Mouse (Mus musculus) retina, postnatal 1 day (tissue): Measurements from ENCODE around the gene Cmip.

Experiments used
- DNase-seq: peaks from one replicate; pipeline ENCODE4 v3.0.0-alpha.2; 2012

Cmip gene

DNA sequence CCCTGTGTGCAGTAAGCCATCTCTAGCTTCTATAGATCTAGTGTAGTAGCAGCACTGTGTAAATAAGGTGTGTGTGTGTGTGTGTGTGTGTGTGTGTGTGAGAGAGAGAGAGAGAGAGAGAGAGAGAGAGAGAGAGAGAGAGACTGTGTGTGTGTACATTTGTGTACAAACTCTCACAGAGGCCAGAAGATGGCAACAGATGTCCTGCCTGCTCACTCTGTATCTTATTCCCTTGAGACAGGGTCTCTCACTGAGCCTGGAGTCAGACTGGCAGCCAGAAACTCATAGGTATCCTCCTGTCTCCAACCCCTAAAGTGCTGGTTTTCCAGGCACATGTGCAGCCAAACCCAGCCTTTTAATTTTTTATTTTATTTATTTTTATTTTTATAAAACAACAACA, 221.2 kb downstream of the Cmip start:
- no peak for DNase-seq

- no peak for DNase-seq
Observed at GRCm38 (mm10) chr8:117479996-117480395, 223.1 kb downstream of the Cmip start.

DNA sequence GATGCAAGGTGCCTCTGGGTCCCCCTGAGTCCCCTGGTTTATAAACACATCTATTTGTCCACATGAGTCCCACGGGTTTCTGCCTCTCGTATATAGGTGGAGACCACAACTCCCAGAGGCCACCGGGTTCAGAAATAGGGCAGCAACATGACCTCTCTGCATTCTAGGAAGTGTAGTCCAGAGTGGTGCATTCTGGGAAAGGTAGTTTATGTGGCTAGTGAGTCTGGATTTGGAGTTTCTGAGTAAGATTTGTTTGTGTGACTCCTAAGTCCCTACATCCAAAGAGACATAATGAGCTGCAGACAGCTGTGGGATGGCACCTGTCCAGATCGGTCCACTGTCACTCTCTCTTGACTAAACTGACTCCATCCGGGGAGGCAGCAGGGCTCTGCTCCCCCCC, 223.7 kb downstream of the Cmip start:
- DNase-seq = peak; percentile 67

DNA sequence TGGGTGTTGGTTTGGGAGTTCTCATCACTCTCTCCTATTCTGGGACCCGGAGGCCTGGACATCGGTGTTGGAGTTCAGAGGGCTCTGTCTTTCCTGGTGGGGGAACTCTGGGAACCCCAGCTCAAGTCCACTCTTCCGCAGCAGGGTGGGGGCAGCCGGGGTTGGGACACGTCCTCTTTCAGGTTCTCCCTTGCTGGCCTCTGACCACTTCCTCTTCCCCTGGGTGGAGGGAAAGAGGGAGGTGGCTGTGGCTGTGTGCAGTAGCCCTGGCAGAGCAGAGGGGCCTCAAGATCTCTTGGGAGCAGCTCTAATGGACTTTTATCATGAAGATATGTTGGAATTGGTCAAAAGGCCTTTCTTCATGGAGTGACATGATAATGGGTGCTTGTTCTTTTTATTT, 225.0 kb downstream of the Cmip start:
- no peak for DNase-seq

DNA sequence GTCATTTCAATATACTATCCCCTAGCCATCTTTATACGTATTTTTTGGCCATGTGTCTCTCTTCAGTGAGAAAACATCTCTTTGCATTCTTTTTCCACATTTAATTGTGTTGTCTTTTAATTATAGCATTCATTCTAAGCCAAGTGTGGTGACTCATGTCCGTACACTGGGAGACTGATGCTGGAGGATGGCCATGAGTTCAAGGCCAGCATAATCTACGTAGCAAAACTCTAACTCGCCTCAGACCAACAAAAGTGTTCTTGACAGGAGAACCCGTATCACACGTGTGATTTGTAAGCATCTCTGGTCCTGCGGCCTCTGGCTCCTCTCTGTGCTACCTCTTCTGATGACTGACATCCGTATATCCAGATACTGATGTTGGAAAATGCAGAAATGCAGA, 227.9 kb downstream of the Cmip start:
- DNase-seq = no peak

DNA sequence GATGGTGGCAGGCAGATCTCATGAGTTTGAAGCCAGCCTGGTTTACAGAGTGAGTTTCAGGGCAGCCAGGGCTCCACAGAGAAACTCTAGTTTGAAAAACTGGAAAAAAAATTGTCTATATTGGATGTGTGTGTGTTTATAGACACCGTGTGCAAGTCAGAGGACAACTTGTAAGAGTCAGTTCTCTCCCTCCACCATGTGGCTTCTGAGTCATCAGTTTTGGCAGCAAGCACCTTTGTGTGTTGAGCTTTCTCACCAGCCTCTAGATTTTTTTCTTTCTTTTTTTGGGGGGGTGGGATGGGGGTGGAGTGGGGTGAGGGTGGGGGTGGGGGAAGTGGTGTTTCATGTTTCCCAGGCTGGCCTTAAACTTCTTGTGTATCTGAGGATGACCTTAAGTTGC, 228.5 kb downstream of the Cmip start:
- no peak for DNase-seq

- DNase-seq = no peak
Observed at GRCm38 (mm10) chr8:117488246-117489005, 231.6 kb downstream of the Cmip start.

GRCm38 (mm10) chr8:117493543-117493942, 236.7 kb downstream of the Cmip start:
- no peak for DNase-seq

DNA sequence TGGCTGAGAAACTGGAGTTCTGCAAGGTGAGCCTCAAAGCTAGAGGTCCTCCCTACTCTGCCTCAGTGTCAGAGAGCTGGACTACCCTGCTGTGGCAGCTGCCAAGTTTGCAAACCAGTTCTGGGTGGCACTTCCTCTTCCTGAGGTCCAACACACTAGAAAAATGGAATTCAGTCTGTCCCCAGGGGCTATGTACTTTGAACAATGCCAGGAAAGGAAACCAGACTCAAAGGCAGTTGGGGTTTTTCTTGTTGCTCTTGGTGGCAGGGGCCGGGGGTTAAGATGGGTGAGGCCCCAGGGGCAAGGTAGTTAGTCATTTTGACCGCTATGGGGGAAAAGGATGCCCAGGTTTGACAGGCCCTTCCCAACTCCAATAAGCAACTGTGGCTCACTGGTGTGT, 238.0 kb downstream of the Cmip start:
- no peak for DNase-seq

- DNase-seq = peak; percentile 45
Observed at GRCm38 (mm10) chr8:117498179-117498914, 241.5 kb downstream of the Cmip start, which contains the start of gene Plcg2. Plcg2 (plus strand) TSS chr8:117498291.

GRCm38 (mm10) chr8:117498915-117499540, 242.2 kb downstream of the Cmip start:
- no peak for DNase-seq

- DNase-seq = no peak
Observed at GRCm38 (mm10) chr8:117500232-117500823, 243.5 kb downstream of the Cmip start.

DNA sequence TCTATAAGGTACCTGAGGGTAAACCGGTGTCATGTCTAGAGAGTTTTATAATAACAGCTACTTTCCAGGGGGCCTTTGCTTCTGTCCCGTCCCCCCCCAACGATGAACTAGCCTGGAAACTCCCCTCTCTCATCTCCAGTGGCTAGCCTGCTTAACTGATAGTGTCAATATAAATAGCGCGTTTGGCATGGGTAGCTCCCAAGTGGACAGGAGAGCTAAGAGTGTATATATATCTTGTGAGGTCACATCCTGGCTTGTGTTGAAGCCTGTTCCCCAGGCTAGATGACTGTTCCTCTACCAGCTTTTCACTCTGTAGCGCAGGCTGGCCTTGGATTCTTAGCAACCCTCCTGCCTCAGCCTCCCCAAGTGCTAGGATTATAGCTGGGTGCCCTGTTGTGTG, 244.5 kb downstream of the Cmip start:
- DNase-seq = no peak

GRCm38 (mm10) chr8:117503405-117504069, 246.7 kb downstream of the Cmip start:
- no peak for DNase-seq

- DNase-seq = no peak
Observed at GRCm38 (mm10) chr8:117507703-117508102, 250.8 kb downstream of the Cmip start.
